Mouse (Mus musculus): ENCODE results near the gene Skiv2l. TPM values are rescaled to one million over a fixed set of nuclear protein-coding genes. Genes with fewer than 3 reads are reported as not detected.
A peak's percentile ranks its signal among the peaks of the same experiment; 100 is the strongest.
"Not testable (repeated sequence)": the region's sequence is repeated elsewhere in the genome, so short reads cannot be mapped to it uniquely, and the experiment has no call there.

Skiv2l gene
- polyA plus RNA-seq, 1 experiment from 2014 or later = 32.9 TPM

- Histone ChIP-seq H3K9me3 (replicated peaks; ENCODE audit: control insufficient read depth, low read length) (no peaks in the 10 kb centered on the region), H3K4me1 (ENCODE audit: control insufficient read depth, insufficient read depth, low read length) (peaks cover 18% of the 10 kb centered on the region), H3K36me3 (ENCODE audit: control insufficient read depth, insufficient read depth) (peaks cover 25% of the 10 kb centered on the region), H3K4me3 (ENCODE audit: low read length) (no peak overlapping the region), H3K27me3 (ENCODE audit: control insufficient read depth, insufficient read depth, low read length) (no peaks in the 10 kb centered on the region), H3K4me2 (ENCODE audit: low read depth, low read length) (no peak overlapping the region), H3K9ac (ENCODE audit: low read length) (no peak overlapping the region), H3K27ac (ENCODE audit: low read length) (no peak overlapping the region)
- no peak for ATAC-seq (replicated peaks; ENCODE audit: extremely low read depth, insufficient read depth, low FRiP score)
- 87% methylated on average over 7 of the region's 7 CpGs for WGBS
These were observed 11.2 kb downstream of the Skiv2l start for GRCm38 (mm10) chr17:34838785-34839184.

DNA sequence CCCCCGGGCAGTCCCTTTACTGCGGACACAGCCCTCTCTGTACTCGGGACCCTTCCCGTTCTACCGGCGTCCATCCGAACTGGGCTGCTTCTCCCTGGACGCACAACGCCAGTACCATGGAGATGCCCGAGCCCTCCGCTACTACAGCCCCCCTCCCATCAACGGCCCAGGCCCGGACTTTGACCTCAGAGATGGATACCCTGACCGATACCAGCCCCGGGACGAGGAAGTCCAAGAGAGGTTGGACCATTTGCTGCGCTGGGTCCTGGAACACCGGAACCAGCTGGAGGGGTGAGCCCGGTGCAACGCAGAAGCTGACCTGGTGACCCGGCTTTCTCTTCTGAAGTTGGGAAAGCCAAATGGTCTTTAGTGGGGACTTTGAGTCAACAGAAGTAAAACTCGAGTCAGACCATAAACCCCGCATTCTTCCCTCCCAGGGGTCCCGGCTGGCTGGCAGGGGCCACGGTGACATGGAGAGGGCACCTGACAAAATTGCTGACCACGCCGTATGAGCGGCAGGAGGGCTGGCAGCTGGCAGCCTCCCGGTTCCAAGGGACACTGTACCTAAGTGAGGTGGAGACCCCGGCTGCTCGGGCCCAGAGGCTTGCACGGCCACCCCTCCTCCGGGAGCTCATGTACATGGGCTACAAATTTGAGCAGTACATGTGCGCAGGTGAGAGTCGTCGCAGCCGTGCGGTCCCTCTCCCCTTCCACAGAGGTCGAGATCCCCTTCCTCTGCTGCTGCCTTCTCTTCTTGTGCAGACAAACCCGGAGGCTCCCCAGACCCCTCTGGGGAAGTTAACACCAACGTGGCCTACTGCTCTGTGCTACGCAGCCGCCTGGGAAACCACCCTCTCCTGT is 12.3 kb downstream of the Skiv2l start:
- Histone ChIP-seq H3K4me3 (ENCODE audit: low read length) (peak overlapping the region; percentile 81), H3K27ac (ENCODE audit: low read length) (peak overlapping the region; percentile 59), H3K36me3 (ENCODE audit: control insufficient read depth, insufficient read depth) (peaks cover 18% of the 10 kb centered on the region), H3K4me2 (ENCODE audit: low read depth, low read length) (peak overlapping the region; percentile 98), H3K27me3 (ENCODE audit: control insufficient read depth, insufficient read depth, low read length) (no peaks in the 10 kb centered on the region), H3K4me1 (ENCODE audit: control insufficient read depth, insufficient read depth, low read length) (peaks cover 18% of the 10 kb centered on the region), H3K9ac (ENCODE audit: low read length) (peak overlapping the region; percentile 75), H3K9me3 (replicated peaks; ENCODE audit: control insufficient read depth, low read length) (no peaks in the 10 kb centered on the region)
- WGBS = 35% methylated on average over 43 of the region's 43 CpGs
- ATAC-seq (replicated peaks; ENCODE audit: extremely low read depth, insufficient read depth, low FRiP score) = no peak

GRCm38 (mm10) chr17:34836856-34837221 is 13.2 kb downstream of the Skiv2l start, which contains the start of the genes Stk19 and Dxo:
TSS of gene Stk19 (minus strand) at chr17:34836945.
TSS of gene Dxo (plus strand) at chr17:34837019.
- peak; percentile 94 for ATAC-seq (replicated peaks; ENCODE audit: extremely low read depth, insufficient read depth, low FRiP score)
- peaks cover 18% of the 10 kb centered on the region for H3K4me1 ChIP-seq (ENCODE audit: control insufficient read depth, insufficient read depth, low read length)
- under 1% methylated on average over 40 of the region's 40 CpGs for WGBS
- peak within 1 kb of the TSS; percentile 81 for H3K4me3 ChIP-seq (ENCODE audit: low read length)
- peaks cover 20% of the 10 kb centered on the region for H3K36me3 ChIP-seq (ENCODE audit: control insufficient read depth, insufficient read depth)
- peak within 1 kb of the TSS; percentile 75 for H3K9ac ChIP-seq (ENCODE audit: low read length)
- peak within 1 kb of the TSS; percentile 59 for H3K27ac ChIP-seq (ENCODE audit: low read length)
- H3K4me2 ChIP-seq (ENCODE audit: low read depth, low read length) = peak within 1 kb of the TSS; percentile 98
- H3K9me3 ChIP-seq (replicated peaks; ENCODE audit: control insufficient read depth, low read length) = no peaks in the 10 kb centered on the region
- H3K27me3 ChIP-seq (ENCODE audit: control insufficient read depth, insufficient read depth, low read length) = no peaks in the 10 kb centered on the region

GRCm38 (mm10) chr17:34836155-34836855 is 13.7 kb downstream of the Skiv2l start:
- H3K4me2 ChIP-seq (ENCODE audit: low read depth, low read length) = peak overlapping the region; percentile 98
- no peaks in the 10 kb centered on the region for H3K9me3 ChIP-seq (replicated peaks; ENCODE audit: control insufficient read depth, low read length)
- 4% methylated on average over 48 of the region's 48 CpGs for WGBS
- peak; percentile 60 for ATAC-seq (replicated peaks; ENCODE audit: extremely low read depth, insufficient read depth, low FRiP score)
- H3K27me3 ChIP-seq (ENCODE audit: control insufficient read depth, insufficient read depth, low read length) = no peaks in the 10 kb centered on the region
- peak overlapping the region; percentile 75 for H3K9ac ChIP-seq (ENCODE audit: low read length)
- peak overlapping the region; percentile 59 for H3K27ac ChIP-seq (ENCODE audit: low read length)
- peak overlapping the region; percentile 81 for H3K4me3 ChIP-seq (ENCODE audit: low read length)
- peaks cover 24% of the 10 kb centered on the region for H3K36me3 ChIP-seq (ENCODE audit: control insufficient read depth, insufficient read depth)
- H3K4me1 ChIP-seq (ENCODE audit: control insufficient read depth, insufficient read depth, low read length) = peaks cover 18% of the 10 kb centered on the region

DNA sequence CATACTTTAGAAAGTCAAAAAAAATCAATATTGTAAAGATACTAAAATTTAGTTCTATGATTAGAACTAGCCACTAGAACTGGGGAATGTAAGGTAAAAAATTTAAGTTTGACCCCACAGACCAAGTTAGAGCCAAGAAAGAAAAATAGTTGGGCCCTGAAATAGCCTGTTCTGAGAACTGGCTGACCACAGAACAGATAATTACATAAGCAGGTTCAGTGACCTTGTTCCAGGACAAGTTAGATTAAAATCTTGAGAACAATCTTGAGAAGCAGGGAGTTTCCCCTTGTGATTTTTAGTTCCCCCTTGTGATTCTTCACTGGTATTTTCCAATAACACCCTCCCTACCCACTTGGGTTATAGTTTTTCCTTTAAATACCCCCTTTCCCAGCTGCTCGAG is 19.2 kb downstream of the Skiv2l start:
- not testable (repeated sequence) for H3K4me3 ChIP-seq (ENCODE audit: low read length); H3K27ac ChIP-seq (ENCODE audit: low read length); ATAC-seq (replicated peaks; ENCODE audit: extremely low read depth, insufficient read depth, low FRiP score); H3K27me3 ChIP-seq (ENCODE audit: control insufficient read depth, insufficient read depth, low read length); H3K4me2 ChIP-seq (ENCODE audit: low read depth, low read length); H3K9me3 ChIP-seq (replicated peaks; ENCODE audit: control insufficient read depth, low read length); H3K4me1 ChIP-seq (ENCODE audit: control insufficient read depth, insufficient read depth, low read length); H3K9ac ChIP-seq (ENCODE audit: low read length)
- WGBS = 89% methylated on average over 1 of the region's 1 CpGs
- H3K36me3 ChIP-seq (ENCODE audit: control insufficient read depth, insufficient read depth) = peaks cover 39% of the 10 kb centered on the region

GRCm38 (mm10) chr17:34814818-34815370 is 35.1 kb downstream of the Skiv2l start:
- WGBS = 72% methylated on average over 7 of the region's 7 CpGs

GRCm38 (mm10) chr17:34813747-34814146 is 36.3 kb downstream of the Skiv2l start:
- ATAC-seq (replicated peaks; ENCODE audit: extremely low read depth, insufficient read depth, low FRiP score); H3K4me1 ChIP-seq (ENCODE audit: control insufficient read depth, insufficient read depth, low read length); H3K4me3 ChIP-seq (ENCODE audit: low read length); H3K27ac ChIP-seq (ENCODE audit: low read length); H3K4me2 ChIP-seq (ENCODE audit: low read depth, low read length); H3K36me3 ChIP-seq (ENCODE audit: control insufficient read depth, insufficient read depth); H3K9ac ChIP-seq (ENCODE audit: low read length); H3K27me3 ChIP-seq (ENCODE audit: control insufficient read depth, insufficient read depth, low read length); H3K9me3 ChIP-seq (replicated peaks; ENCODE audit: control insufficient read depth, low read length): not testable (repeated sequence)
- WGBS = 61% methylated on average over 11 of the region's 12 CpGs

More at GRCm38 (mm10) chr17:34814818-34815370, 35.1 kb downstream of the Skiv2l start:
- no peak overlapping the region for H3K9ac ChIP-seq (ENCODE audit: low read length)
- H3K4me3 ChIP-seq (ENCODE audit: low read length) = no peak overlapping the region
- no peaks in the 10 kb centered on the region for H3K9me3 ChIP-seq (replicated peaks; ENCODE audit: control insufficient read depth, low read length)
- H3K4me2 ChIP-seq (ENCODE audit: low read depth, low read length) = no peak overlapping the region
- no peaks in the 10 kb centered on the region for H3K36me3 ChIP-seq (ENCODE audit: control insufficient read depth, insufficient read depth)
- no peaks in the 10 kb centered on the region for H3K27me3 ChIP-seq (ENCODE audit: control insufficient read depth, insufficient read depth, low read length)
- H3K4me1 ChIP-seq (ENCODE audit: control insufficient read depth, insufficient read depth, low read length) = no peaks in the 10 kb centered on the region
- ATAC-seq (replicated peaks; ENCODE audit: extremely low read depth, insufficient read depth, low FRiP score) = no peak
- H3K27ac ChIP-seq (ENCODE audit: low read length) = no peak overlapping the region

GRCm38 (mm10) chr17:34811275-34811674 is 38.7 kb downstream of the Skiv2l start:
- WGBS = 65% methylated on average over 15 of the region's 15 CpGs
- no peaks in the 10 kb centered on the region for H3K36me3 ChIP-seq (ENCODE audit: control insufficient read depth, insufficient read depth)
- no peak overlapping the region for H3K9ac ChIP-seq (ENCODE audit: low read length)
- H3K27ac ChIP-seq (ENCODE audit: low read length) = no peak overlapping the region
- H3K4me1 ChIP-seq (ENCODE audit: control insufficient read depth, insufficient read depth, low read length) = no peaks in the 10 kb centered on the region
- H3K4me3 ChIP-seq (ENCODE audit: low read length) = no peak overlapping the region
- no peak overlapping the region for H3K4me2 ChIP-seq (ENCODE audit: low read depth, low read length)
- H3K27me3 ChIP-seq (ENCODE audit: control insufficient read depth, insufficient read depth, low read length) = no peaks in the 10 kb centered on the region
- H3K9me3 ChIP-seq (replicated peaks; ENCODE audit: control insufficient read depth, low read length) = no peaks in the 10 kb centered on the region
- no peak for ATAC-seq (replicated peaks; ENCODE audit: extremely low read depth, insufficient read depth, low FRiP score)

- H3K27ac ChIP-seq (ENCODE audit: low read length); H3K4me2 ChIP-seq (ENCODE audit: low read depth, low read length); H3K4me1 ChIP-seq (ENCODE audit: control insufficient read depth, insufficient read depth, low read length); H3K36me3 ChIP-seq (ENCODE audit: control insufficient read depth, insufficient read depth); H3K9ac ChIP-seq (ENCODE audit: low read length); ATAC-seq (replicated peaks; ENCODE audit: extremely low read depth, insufficient read depth, low FRiP score); H3K4me3 ChIP-seq (ENCODE audit: low read length); H3K27me3 ChIP-seq (ENCODE audit: control insufficient read depth, insufficient read depth, low read length); H3K9me3 ChIP-seq (replicated peaks; ENCODE audit: control insufficient read depth, low read length): not testable (repeated sequence)
- 77% methylated on average over 8 of the region's 8 CpGs for WGBS
These were observed 39.2 kb downstream of the Skiv2l start for GRCm38 (mm10) chr17:34810811-34811210.
